Mouse (Mus musculus) frontal cortex, postnatal 10 days (tissue): ENCODE data around the gene Gm20532.
A peak's percentile ranks its signal among the peaks of the same experiment; 100 is the strongest.

Experiments
- DNase-seq, 2 experiments: peaks; one replicate each; pipeline ENCODE4 v3.0.0; 2022; ENCODE audit warnings: low spot score in 2 of 2, mixed read lengths in 1 of 2

Gene Gm20532

GRCm38 (mm10) chr2:26595725-26596435 lies 9.4 kb downstream of the Gm20532 start:
- no peak for DNase-seq

DNA sequence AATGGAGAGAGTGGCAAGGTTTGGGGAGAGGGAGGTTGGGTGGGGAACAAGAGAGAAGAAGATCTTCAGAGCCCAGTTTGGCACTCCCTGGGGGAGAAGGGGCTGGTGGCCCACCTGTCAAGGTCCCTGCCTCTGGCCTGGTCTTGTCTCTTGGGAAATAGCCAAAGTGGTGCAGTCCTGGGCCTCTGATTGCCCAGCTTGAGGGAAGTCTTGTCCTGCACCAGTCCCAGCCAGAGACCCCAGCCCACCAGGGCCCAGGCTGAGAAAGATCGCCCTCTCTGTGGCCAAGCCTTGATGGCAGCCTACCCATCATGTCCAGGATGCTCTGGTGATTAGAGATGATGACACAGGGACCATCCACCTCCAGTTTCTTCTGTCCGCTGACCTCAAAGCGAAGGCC lies 10.5 kb downstream of the Gm20532 start:
- no peak for DNase-seq

DNA sequence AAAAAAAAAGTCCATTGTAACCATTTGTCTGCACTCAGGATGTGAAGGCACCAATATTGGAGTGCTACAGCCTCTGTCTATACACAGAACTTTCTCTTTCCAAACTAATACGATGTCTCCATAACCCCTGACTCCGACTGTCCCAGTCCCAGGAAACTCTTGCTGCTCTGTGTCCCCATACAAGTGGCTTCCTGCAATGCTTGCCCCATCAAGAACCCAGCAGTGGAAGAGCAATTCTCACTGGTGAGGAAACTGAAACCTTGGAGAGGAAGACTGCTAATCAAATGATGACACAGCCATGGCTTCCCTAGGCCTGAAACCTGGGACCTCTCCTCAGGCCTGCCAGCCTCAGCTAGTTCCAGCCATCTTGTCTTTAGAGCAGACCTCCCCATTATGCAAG lies 11.4 kb downstream of the Gm20532 start:
- DNase-seq = no peak

GRCm38 (mm10) chr2:26598462-26598861 lies 12.0 kb downstream of the Gm20532 start:
- no peak for DNase-seq

DNA sequence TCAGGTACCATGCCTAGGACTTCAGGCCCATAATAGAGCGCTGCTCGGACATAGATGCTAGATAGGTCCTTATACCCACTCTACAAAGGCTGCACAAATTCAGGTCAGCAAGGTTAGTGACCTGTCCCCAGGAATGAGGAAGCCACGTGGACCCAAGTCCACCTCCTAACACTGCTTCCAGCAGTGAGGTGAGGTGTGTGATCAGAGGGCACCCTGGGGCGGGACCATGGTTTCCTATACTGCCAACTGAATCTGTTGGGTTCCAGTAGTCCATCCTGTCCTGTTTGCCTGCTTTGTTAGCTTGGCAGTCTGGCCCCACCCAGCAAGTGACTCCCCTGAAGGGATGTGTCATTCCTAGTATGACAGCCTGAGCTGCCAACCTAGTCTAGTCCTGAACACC lies 13.5 kb downstream of the Gm20532 start:
- no peak for DNase-seq

- no peak for DNase-seq
Observed at GRCm38 (mm10) chr2:26600664-26601063, 14.2 kb downstream of the Gm20532 start.

- no peak for DNase-seq
Observed at GRCm38 (mm10) chr2:26601595-26601994, 15.2 kb downstream of the Gm20532 start.

- no peak for DNase-seq
Observed at GRCm38 (mm10) chr2:26602631-26603030, 16.2 kb downstream of the Gm20532 start.

DNA sequence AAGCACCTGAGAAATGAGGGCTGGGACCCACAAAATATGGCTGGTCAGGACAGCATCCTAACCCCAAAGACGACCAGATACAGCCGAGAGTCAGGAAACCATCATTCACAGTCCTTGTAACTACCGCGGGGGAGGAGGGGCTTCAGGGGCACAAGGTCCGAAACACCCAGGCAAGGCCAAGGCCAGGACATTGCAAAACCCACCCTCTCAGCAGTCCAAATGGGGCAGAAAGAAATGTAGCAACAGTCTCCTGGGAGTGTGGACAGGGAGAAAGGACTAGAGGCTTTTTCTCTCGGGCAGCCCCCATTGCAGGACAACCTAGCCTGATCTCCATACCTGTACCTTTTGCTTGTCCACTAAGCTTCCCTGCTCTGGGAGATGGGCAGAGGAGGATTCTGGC lies 16.7 kb downstream of the Gm20532 start:
- no peak for DNase-seq

DNA sequence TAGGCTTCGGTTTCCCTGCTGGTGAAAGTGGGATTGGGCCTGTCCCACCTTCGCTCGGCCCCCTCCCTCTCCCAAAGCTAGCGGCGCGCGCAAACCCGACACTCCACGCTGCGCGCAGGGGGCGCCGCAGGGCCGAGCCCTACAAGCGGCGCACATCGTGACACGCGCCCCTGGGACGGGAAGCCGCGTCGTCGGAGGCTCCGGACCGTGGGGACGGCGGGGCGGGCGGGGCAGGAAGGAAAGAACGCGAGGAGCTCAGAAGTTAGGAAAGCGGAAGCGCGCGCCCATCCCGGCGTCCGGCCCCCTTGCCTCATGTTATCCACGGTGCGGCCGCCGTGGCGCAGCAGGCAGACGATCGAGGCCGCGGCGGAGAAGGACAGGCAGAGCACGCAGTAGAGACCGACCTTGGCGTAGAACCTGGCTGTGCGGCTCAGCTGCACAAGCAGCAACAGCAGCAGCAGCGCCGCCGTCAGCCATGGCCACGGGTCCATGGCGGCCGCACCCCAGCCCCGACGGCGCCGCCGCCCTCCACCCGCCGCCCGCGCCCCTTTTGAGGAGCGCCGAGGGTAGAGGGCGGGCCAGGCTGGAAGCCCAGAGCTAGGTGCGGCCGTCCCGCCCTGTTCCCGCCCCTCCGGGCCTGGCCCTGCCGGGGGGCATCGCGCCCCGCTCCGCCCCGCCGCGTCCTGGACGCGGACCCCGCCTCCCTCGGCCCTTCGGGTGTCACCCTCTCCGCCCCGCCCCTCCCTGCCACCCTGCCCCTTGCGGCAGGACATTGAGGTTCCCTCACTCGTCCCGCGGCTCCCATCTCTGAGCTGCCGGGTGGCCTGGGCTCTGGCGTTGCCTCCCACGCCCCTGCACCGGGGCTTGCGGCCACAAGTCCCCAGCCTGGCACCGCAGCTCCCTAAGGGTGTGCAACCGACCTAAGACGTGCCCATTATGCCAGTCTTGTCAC lies 17.6 kb downstream of the Gm20532 start, which contains the start of gene Agpat2:
Gene Agpat2 (minus strand): TSS at position 698 of the 952 bp plus-strand sequence.
- peak in 1 of 2 experiments; percentile 42 for DNase-seq

DNA sequence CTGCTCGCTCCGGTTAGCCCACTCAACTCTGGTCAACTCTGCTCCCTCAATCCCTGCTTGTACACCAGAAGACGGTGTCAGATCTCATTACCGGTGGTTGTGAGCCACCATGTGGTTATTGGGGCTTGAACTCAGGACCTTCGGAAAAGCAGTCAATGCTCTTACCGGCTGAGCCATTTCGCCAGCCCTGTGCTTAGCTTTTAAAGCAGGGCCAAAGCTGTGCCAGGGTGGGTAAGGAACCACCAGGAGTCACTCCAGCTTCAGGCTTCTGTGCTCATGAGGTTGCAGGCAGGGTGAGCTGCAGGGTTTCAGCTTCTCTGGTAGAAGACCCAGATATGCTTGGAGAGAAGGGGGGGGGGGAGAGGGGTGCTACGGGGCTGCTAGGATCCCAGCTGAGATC lies 18.9 kb downstream of the Gm20532 start:
- no peak for DNase-seq

DNA sequence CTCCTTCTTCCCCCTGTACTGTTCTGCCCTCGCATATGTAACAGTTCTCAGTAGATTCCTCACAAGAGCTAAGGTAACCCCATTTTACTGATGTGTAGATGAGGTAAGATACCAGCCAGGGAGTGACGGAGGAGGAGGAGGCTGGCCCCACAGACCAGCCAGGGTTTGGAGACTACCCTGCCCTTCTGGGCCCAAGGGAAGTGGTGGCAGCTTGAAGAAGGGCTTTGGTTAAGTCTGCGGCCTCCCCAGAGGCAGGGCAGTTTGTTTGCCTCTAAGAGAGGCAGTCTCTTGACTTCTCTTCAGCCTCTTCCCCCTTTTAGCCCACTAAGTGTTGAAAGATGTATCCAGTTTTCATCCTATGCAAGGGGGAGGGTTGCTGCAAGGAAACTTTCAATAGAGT lies 20.1 kb downstream of the Gm20532 start:
- DNase-seq = no peak

DNA sequence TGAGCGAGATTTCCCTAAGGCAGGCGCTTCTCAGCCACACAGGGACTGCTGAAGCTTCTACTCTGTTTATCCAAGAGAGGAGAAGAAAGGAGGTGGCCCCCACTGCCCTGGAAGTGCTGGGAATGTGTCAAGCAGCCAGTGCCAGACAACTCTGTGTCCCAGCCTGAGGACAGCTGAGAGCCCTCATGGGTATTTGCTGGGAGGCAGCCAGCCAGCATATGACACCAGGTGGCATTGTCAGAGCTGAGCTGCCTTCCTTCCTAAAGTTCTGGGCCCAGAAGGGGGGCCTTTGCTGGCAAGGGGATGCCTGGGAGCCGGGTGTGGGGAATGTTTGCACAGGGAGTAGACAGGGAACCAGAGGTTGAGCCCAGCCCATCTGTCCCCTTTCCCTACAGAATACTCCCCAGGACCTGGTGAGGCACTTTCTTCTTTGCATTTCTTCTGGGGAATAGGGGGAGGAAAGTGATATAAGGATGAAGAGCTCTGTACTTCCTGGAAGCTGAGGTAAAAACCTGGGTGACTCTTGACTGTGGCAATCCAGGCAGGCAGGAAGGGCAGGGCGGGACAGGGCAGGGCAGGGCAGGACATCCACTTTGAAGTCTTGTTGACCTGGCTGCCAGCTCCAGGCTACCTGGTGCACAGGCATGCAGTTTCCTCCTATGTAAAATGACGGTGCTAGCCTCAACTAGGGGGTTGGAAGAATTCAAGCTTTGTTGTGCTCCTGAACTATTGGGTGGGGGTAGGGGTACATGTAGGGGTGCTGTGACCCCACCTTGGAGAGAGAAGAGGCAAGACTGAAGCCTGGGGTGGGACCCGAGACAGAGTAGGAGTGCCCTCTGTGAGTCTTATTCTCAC lies 20.8 kb downstream of the Gm20532 start:
- DNase-seq = no peak

DNA sequence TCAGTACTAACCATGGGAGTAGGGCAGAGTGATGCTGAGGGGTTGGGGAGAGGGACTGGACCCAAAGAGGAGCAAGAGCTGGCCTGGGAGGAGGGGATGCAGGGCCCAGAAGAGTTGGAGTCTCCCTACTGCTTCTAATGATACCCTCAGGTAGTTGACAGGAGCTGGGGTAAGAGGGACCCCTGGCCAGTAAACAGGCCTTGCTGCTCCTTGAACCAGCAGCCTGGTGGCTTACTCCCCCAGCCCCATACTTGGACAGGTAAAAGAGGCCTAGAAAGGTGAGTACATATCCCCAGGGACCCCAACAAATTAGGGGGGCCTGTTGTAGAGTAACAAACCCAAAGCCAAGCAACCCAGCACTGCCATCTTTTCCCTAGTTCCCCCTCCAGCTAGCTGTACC lies 22.3 kb downstream of the Gm20532 start:
- no peak for DNase-seq

DNA sequence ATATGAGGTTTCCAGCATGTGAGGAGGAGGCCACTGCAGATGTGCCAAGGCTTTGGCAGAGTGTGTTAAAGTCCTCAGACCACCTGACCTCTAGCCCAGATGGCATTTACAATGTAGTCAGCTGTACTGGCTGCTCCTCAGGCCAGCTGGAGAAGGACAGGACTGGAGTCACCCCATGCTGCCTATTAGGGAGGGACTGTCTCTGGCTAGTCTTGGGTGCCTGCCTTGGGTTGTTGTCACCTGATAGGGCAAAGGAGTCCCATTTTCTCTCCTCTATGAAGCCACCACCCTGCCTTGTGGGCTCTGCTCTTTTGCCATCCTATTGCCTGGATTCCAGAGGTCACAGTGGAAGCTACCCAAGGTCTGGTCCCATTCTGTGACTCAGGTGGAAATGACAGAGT lies 22.8 kb downstream of the Gm20532 start:
- no peak for DNase-seq

GRCm38 (mm10) chr2:26610526-26610925 lies 24.1 kb downstream of the Gm20532 start:
- no peak for DNase-seq

- no peak for DNase-seq
Observed at GRCm38 (mm10) chr2:26611054-26611453, 24.6 kb downstream of the Gm20532 start.

GRCm38 (mm10) chr2:26611896-26612295 lies 25.5 kb downstream of the Gm20532 start:
- no peak for DNase-seq

GRCm38 (mm10) chr2:26614903-26615302 lies 28.5 kb downstream of the Gm20532 start:
- no peak for DNase-seq

- DNase-seq = no peak
Observed at GRCm38 (mm10) chr2:26615459-26616124, 29.2 kb downstream of the Gm20532 start.

GRCm38 (mm10) chr2:26617331-26617730 lies 30.9 kb downstream of the Gm20532 start:
- DNase-seq = no peak
